Mouse (Mus musculus) mature B cell (primary cell): ENCODE data around the gene Gpr12.
"Not testable (repeated sequence)": the region's sequence is repeated elsewhere in the genome, so short reads cannot be mapped to it uniquely, and the experiment has no call there.

Experiments
- in situ Hi-C: fragments of 300-500 bp; cut with MboI; formaldehyde crosslinking; loops from 2 replicates; pipeline ENCODE4 v1.14.3; 2019

Gpr12 gene

GRCm38 (mm10) chr5:146584478-146585306 lies at the start of gene Gpr12:
Gpr12 (minus strand) TSS chr5:146585239.
- in situ Hi-C loops, result no loop called here

- in situ Hi-C loops, result no loop called here
Measured at GRCm38 (mm10) chr5:146631602-146632001, 46.6 kb upstream of the Gpr12 start.

- in situ Hi-C loops, result no loop called here
Measured at GRCm38 (mm10) chr5:146630961-146631360, 45.9 kb upstream of the Gpr12 start.

- in situ Hi-C loops, result no loop called here
Measured at GRCm38 (mm10) chr5:146629636-146630035, 44.6 kb upstream of the Gpr12 start.

- in situ Hi-C loops, result no loop called here
Measured at GRCm38 (mm10) chr5:146628804-146629203, 43.8 kb upstream of the Gpr12 start.

- in situ Hi-C loops, result no loop called here
Measured at GRCm38 (mm10) chr5:146627901-146628300, 42.9 kb upstream of the Gpr12 start.

GRCm38 (mm10) chr5:146625635-146626311 lies 40.7 kb upstream of the Gpr12 start:
- in situ Hi-C loops, result no loop called here

- in situ Hi-C loops, result no loop called here
Measured at GRCm38 (mm10) chr5:146611830-146612229, 26.8 kb upstream of the Gpr12 start.

GRCm38 (mm10) chr5:146611009-146611408 lies 26.0 kb upstream of the Gpr12 start:
- in situ Hi-C loops, result no loop called here

GRCm38 (mm10) chr5:146609646-146610045 lies 24.6 kb upstream of the Gpr12 start:
- in situ Hi-C loops, result no loop called here

GRCm38 (mm10) chr5:146607816-146608215 lies 22.8 kb upstream of the Gpr12 start:
- in situ Hi-C loops, result no loop called here

GRCm38 (mm10) chr5:146606895-146607294 lies 21.9 kb upstream of the Gpr12 start:
- in situ Hi-C loops, result no loop called here

- in situ Hi-C loops, result no loop called here
Measured at GRCm38 (mm10) chr5:146606221-146606620, 21.2 kb upstream of the Gpr12 start.

GRCm38 (mm10) chr5:146599970-146600369 lies 14.9 kb upstream of the Gpr12 start:
- in situ Hi-C loops, result no loop called here

GRCm38 (mm10) chr5:146599216-146599615 lies 14.2 kb upstream of the Gpr12 start:
- in situ Hi-C loops, result not testable (repeated sequence)

GRCm38 (mm10) chr5:146598215-146599119 lies 13.4 kb upstream of the Gpr12 start:
- in situ Hi-C loops, result no loop called here

- in situ Hi-C loops, result no loop called here
Measured at GRCm38 (mm10) chr5:146597503-146597874, 12.4 kb upstream of the Gpr12 start.

GRCm38 (mm10) chr5:146596612-146597502 lies 11.8 kb upstream of the Gpr12 start:
- in situ Hi-C loops, result no loop called here

- in situ Hi-C loops, result no loop called here
Measured at GRCm38 (mm10) chr5:146592580-146592979, 7.5 kb upstream of the Gpr12 start.

GRCm38 (mm10) chr5:146591636-146592035 lies 6.6 kb upstream of the Gpr12 start:
- in situ Hi-C loops, result no loop called here

GRCm38 (mm10) chr5:146590987-146591386 lies 5.9 kb upstream of the Gpr12 start:
- in situ Hi-C loops, result no loop called here
